Mouse (Mus musculus): ENCODE data around the gene Wdr47. TPM values are rescaled to one million over a fixed set of nuclear protein-coding genes. Genes with fewer than 3 reads are reported as not detected.
"Not testable (repeated sequence)": the region's sequence is repeated elsewhere in the genome, so short reads cannot be mapped to it uniquely, and the experiment has no call there.

The Wdr47 gene
- total RNA-seq, 2 experiments from 2014 or later, result 130 to 141 TPM

DNA sequence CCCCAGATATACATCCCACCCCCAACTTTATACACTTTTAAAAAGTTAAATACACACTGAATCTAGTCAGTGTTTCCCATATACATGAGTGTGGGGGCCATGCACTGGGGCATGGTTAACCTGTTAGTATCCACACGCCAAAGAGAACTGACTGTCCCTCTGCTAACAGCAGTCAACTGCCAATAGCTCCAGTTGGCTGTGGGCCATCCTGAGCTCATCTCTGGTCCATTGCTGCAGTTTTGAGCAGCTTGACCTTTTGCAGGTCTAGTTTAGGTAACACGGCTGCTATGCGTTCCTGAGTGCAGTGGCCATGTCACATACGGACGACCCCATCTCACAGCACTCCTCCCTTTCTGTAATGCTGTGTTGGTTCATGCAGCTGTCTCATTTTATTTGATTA is 43.7 kb downstream of the Wdr47 start:
- DNase-seq (ENCODE audit: low spot score in 2 of 2), result no peak

DNA sequence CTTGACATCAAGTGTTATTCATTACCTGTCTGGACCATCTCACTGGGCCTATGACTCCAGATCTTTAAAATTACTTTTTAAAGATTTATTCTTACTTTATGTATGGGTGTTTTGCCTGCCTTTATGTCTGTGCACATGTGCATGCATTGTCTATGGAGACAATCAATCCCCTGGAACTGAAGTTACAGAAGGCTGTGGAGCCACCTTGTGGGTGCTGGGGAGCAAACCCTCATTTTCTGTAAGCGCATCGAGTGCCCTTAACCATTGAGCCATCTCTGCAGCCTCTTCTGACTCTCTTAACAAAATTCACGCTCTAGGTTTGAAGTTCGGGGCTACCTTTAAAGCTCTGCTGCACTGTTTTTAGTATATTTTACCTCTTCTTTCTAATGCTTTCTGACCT is 48.3 kb downstream of the Wdr47 start:
- DNase-seq (ENCODE audit: low spot score in 2 of 2), result no peak

DNA sequence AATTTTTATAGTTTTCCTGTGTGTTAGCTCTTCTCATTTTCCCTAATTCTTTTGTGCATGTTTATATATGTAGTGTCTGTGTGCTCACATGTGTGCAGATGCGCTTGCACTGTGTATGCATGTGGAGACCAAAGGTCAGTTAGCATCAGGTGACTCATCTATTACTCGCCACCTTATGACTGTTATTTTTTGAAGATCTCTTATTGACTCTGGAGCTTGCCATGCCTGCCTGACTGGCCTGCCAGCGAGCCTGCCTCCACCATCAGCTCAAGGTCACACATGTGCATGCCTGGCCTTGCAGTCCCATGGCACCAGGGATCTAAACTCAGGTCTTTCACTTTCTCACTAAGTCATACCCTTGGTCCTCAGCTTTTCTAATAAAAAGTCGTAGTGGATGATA is 49.9 kb downstream of the Wdr47 start:
- no peak for DNase-seq (ENCODE audit: low spot score in 2 of 2)

DNA sequence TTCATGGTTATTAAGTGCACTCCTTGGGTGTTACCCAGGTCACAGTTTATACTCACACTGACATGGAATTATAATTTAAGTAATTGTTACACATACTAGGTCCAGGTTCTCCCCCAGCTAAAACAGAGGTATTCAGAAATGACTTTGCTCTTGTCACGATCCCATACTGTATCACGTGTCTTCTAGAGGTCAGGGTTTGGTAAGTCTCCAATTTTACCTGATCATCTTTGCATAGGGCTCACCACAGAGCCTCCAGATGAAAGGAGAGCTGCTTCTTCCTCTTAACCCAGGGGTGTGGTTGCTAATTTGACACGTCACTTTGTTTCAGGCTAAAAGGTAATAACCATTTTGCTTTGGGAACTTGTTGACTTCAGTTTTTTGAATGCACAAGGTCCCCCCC is 53.8 kb downstream of the Wdr47 start:
- DNase-seq (ENCODE audit: low spot score in 2 of 2), result no peak

DNA sequence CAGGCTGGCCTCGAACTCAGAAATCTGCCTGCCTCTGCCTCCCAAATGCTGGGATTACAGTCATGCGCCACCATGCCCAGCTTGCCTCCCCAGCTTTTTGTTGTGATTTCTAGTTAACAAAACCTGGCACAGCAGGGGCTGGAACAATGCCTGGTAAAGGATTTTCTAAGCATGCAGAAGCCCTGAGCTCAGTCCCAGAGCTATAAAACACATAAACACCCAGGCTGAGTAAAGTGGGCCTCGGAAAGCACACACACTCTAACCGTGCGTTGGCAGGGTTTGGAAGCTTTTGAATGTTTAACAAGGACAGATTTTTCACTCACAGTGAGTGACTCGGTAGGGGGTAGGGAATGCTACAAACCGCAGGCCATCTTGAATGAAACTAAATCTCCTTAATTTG is 55.0 kb downstream of the Wdr47 start:
- peak; percentile 45 to 55 for DNase-seq (ENCODE audit: low spot score in 2 of 2)

DNA sequence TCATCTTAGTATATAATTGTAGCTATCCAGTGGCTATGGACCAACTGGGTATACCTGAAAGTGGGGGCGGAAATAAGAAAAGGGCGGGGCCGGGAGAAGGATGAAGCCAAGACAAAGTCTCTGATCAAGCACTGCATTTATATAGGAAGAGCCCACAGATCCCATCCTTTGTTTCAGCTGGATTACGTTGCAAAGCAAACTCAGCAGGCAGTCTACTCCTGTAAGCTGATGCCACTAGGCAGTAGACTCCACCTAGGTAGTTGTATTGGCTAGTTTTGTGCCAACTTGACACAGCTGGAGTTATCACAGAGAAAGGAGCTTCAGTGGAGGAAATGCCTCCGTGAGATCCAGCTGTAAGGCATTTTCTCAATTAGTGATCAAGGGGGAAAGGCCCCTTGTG is 56.6 kb downstream of the Wdr47 start:
- DNase-seq (ENCODE audit: low spot score in 2 of 2), result not testable (repeated sequence)

DNA sequence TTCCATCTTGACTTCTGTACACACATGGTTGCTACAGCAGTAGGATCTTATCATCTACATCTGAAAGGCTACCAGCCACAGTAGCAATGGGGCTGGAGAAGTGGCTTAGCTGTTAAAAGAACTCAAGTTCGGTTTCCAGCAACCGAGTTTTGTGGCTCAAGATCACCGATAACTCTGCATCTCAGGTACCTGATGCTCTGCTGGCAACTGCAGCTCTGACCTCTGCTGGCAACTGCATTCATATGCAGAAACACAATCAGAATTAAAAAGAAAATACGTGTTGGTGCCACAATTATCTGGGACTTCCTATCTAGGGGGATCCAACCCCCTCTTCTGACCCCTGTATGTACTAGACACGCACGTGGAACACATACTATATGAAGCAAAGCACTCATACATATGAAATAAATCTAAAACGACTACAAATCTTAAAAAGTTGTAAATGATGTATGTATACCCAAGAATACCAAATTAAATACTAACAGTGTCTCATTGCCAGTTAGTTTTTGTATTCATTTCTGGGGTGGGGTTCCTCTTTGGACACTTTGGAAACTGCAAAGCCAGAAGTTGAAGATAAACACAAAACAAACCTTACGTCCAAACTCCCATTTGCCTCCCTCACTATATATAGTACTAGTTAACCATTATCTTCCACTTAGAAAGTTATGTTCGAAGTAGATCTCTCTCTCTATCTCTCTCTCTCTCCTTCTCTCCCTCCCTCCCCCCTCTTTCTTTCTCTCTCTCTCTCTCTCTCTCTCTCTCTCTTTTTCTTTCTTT is 62.0 kb downstream of the Wdr47 start:
- DNase-seq (ENCODE audit: low spot score in 2 of 2), result no peak

DNA sequence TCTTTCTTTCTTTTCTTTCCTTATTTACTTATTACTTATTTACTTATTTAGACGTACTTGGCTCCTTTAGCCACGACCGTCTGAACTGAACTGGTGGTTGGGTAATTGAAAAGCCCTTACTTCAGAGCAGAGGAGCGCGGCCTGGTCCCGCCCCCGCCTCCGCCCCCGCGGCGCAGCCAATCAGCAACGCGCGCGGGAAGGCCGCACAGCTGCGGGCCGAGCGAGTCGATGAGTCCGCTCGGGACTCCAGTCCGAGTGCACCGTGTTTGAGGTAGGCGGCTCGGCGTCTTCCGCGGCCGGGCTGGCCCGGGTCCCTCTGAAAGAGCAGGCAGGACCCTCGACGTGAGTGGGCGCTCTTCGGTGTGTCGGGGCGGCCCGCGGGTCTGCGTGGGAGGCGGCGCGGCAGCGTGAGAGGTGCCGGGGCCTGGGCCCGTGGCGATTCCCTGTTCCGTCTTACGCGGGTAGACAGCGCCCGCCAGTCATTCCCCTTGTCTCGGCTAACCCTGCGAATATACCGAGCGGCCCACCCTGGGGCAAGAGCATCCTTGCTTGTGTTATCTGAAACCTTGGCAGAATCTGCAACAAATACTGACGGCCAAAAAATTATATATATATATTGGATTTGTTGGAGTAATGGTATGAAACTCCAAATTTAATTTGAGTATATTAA is 62.8 kb downstream of the Wdr47 start, which contains the start of gene Clcc1:
Gene Clcc1, plus strand, starts transcription at position 204 of the 670 bp plus-strand sequence.
- peak; percentile 93 to 97 for DNase-seq (ENCODE audit: low spot score in 2 of 2)

DNA sequence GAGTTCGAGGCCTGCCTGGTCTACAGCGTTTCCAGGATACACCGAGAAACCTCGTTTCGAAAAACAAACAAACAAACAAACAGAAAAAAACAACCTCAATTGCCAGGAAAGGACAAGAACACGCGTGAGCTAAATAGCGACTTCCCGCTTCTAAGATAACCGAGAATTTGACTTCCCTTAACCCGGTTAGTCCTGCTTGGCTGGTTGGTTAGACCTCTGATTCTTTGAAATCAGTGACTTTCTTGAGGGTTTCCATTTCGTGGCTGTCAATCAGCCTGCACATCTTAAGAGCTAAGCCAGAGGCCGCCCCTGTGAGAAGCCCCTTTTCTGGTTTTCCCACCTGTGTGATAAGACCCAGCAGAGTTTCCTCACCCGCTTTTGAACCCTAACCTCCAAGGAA is 63.5 kb downstream of the Wdr47 start:
- no peak for DNase-seq (ENCODE audit: low spot score in 2 of 2)

DNA sequence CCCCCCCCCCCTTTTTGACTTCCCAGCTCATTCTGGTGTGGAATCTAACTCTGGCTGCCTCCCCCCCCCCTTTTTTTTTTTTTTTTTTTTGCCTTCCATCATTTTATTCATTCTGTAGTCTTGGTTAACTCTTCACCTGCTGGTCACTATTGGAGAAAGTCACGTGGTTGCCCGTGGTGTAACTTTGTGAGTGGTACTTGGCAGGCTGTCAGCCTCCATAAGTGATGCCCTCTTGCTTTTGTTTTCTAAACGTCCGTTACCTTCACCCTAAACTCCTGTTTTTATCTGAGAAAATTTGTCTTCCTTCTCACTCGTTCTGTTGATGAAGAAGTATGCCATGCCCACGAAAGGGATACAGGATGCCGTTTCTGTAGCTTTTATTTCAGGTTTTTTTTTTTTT is 64.4 kb downstream of the Wdr47 start:
- no peak for DNase-seq (ENCODE audit: low spot score in 2 of 2)

DNA sequence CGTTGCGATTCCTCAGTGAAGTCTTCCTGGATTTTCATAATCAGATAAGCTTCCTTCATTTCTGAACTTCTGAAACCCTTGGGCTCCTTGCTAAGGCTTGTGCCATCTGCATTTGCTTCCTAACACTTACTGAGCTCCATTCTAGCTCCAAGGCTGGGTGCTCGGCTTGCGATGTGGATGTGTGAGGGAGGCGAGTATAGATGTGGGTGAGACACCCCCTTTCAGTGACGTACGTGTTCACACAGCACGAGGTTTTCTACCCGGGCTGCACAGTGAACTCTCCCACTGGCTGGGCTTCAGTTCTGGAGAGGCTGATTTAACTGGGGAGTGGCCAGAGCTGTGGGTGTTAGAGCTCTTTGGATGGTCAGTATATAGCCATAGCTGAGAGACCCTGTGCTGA is 67.5 kb downstream of the Wdr47 start:
- no peak for DNase-seq (ENCODE audit: low spot score in 2 of 2)

DNA sequence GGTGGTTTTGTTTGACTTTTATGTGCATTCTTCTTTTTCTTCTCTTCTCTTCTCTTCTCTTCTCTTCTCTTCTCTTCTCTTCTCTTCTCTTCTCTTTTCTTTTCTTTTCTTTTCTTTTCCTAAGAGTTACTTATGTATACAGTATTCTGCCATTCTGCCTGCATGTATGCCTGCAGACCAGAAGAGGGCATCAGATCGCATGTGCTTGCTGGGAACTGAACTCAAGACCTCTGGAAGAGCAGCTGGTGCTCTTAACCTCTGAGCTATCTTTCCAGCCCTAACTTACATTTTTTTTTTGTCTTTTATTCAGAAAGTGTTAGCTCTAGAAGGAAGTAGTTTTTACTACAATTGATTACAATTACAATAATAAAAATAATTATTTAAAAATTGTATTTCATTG is 69.9 kb downstream of the Wdr47 start:
- DNase-seq (ENCODE audit: low spot score in 2 of 2), result no peak

DNA sequence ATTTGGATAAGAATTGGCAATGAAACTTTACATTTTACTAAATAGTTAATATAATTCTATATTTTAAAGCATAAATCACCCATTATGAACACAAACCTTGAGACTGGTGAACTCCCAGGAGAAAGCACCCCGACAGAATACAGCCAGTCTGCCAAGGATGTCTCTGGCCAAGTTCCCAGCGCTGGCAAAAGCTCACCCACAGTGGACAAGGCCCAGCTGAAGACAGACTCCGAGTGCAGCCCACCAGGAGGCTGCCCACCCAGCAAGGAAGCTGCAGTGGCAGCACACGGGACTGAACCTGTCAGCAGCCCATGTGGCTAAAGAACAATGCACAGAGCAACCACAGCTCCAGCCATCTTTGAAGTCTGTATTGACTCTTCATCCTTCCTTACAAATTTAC is 85.5 kb downstream of the Wdr47 start:
- peak; percentile 41 to 55 for DNase-seq (ENCODE audit: low spot score in 2 of 2)

DNA sequence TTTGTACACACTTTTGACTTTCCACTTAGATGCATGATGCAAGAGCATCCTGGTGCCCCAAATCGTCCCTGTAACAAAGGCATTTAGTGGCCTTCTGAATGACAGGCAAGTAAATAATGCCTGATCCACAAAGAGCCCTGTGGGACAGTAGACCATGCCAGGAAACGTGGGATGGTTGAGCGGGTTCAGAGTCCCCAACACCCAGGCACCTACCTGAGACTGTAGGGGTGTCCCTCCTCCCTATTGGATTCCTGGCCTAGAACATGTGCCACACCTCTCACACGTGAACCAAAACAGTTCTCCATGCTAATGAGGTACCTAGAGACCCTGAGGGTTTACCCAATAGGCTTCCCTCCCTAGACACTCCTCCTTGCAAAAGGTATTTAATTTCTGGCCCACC is 89.9 kb downstream of the Wdr47 start:
- DNase-seq (ENCODE audit: low spot score in 2 of 2), result no peak

DNA sequence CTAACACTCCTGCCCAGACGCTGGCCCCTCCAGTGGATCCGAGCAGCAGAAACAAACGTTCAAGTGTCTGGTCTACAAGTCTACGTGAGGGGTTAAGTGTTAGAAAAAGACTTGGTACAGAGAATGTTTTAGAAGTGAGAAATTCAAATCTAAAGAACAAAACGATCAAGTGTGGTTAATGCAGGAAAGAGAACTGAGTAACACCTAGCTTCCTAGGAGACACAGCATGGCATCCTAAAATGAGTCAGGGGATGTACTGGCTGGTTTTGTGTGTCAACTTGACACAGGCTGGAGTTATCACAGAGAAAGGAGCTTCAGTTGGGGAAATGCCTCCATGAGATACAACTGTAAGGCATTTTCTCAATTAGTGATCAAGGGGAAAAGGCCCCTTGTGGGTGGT is 92.5 kb downstream of the Wdr47 start:
- not testable (repeated sequence) for DNase-seq (ENCODE audit: low spot score in 2 of 2)

DNA sequence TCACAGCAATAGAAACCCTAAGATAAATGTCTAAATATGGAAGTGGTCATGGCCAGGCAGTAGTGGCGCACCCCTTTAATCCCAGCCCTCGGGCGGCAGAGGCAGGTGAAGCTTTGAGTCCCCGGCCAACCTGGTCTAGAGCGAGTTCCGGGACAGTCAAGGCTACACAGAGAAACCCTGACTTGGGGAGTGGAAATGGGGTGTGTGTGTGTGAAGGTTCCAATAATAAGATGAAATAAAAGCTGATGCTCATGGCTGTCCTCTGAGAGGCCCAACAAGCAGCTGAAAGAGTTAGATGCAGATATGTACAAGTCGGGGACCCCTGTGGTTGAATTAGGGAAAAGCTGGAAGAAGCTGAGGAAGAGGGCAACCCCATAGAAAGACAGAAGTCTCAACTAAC is 94.6 kb downstream of the Wdr47 start:
- no peak for DNase-seq (ENCODE audit: low spot score in 2 of 2)

DNA sequence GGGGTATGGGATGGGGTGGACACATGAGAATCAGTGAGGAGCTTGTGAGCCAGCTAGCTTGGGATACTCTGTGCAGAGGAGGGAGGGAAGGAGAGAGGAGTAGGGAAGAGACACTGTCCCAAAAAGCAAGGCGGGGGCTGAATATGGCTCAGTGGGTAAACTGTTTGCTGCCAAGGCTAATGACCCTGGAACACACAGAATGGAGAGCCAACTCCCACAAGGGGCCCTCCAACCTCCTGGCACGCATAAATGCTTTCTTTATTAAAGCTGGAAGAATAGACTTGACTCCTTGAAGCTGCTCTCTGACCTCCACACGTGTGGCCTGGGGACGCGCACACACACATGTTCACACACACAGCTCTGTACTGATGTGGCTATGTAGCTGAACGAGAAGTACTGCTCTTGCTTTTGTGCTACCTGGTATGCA is 97.9 kb downstream of the Wdr47 start:
- DNase-seq (ENCODE audit: low spot score in 2 of 2), result no peak

DNA sequence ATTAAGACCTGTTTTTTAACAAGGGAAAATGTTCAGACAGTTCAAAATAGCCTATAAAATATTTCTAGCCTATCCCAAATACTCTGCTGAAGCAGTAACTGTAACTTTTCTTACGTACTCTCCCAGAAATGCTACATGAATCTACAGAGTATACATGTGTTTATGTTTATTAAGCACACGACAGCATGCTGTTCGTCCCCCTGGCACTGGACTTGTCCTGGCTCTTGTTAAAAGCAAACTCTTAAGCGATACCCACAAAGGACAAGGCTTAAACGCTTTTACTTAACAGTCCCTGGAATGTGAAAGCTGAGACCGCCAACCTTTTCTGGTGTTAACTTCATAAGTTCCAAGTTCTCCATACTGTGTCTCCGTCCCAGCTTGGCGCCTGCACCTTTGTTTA is 98.4 kb downstream of the Wdr47 start:
- no peak for DNase-seq (ENCODE audit: low spot score in 2 of 2)

DNA sequence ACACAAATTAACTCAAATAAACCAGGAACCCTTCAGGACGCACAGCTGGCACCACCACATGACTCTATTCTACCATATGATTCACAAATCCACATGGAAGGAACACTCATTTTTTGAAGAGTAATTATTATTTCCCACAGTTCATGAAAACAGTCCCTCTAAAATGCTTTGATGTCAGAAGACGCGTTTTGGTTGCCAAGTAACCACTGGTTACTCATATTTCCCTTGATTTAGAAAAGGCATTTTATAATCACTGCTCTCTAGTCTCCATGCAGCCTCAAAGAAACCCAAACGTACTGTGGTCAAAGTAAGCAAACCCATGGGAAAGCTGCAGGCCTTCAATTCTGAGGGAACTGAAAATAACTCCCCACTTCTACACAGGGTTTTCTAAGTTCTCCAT is 98.9 kb downstream of the Wdr47 start:
- DNase-seq (ENCODE audit: low spot score in 2 of 2), result no peak

DNA sequence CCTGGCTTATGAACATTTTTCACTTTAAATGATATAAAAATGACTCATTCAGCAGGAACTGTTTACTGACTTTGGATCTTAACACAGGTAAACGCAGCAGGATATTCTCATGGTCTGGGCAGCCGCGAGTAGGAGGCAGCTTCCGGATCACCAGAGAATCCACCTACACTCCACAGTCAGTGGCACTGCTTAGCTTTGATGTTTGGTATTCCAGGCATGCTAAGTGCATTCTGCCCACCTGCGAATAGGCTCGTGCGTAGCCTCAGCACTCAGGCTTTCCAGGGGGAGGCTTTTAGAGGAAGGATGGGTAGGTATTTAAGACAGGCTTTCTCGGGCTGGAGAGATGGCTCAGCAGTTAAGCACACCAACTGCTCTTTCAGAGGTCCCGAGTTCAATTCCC is 103.2 kb downstream of the Wdr47 start:
- no peak for DNase-seq (ENCODE audit: low spot score in 2 of 2)
